Mouse (Mus musculus) liver, embryonic 14.5 days (tissue): ENCODE data around the gene Hist1h4k.

ENCODE experiments used
- CTCF ChIP-seq: IDR thresholded peaks from 2 replicates; pipeline ENCODE4 v1.5.1; 2016; ENCODE audit warnings: antibody characterized with exemption, low read depth, control low read depth
- EP300 ChIP-seq: IDR thresholded peaks from 2 replicates; pipeline ENCODE4 v1.6.1; 2016; ENCODE audit warnings: antibody characterized with exemption, low read depth

GRCm38 (mm10) chr13:21706669-21707068 lies 43.6 kb downstream of the Hist1h4k start:
- no peak for TF ChIP-seq CTCF
- no peak for TF ChIP-seq EP300
